24 mouse cellular contexts compared by ENCODE assay signal in genomic region chr13:105008891-105009290, GRCm38 (mm10). TPM values are rescaled to one million over a fixed set of nuclear protein-coding genes. Genes with fewer than 3 reads are reported as not detected.
A peak's percentile ranks its signal among the peaks of the same experiment; 100 is the strongest.
DNase-seq lines count a peak whose midpoint lies in the region; ATAC-seq lines count a peak whose summit lies in the region.
"Had no signal": no experiment of that assay in that cellular context is flagged by ENCODE, and none has a peak within 500 bp of the region (broad histone marks: within the 10 kb centered on the region; RNA-seq: fewer than 3 reads in every experiment).

No protein-coding gene starts in this region.

- ATAC-seq in frontal cortex, adult (ENCODE audit: low TSS enrichment) = peak; percentile 78
- no peak for ATAC-seq in midbrain, embryonic 11.5 days (ENCODE audit: low FRiP score)
- ATAC-seq in megakaryocyte-erythroid progenitor cell, adult 5-6 weeks (replicated peaks; ENCODE audit: low FRiP score, low TSS enrichment, poor library complexity, severe bottlenecking) = no peak
- ATAC-seq: activated CD4-positive, CD25-positive, alpha-beta regulatory T cell, adult 4 months; CD4-positive, CD25-positive, alpha-beta regulatory T cell, adult 4 months; Patski had no signal

- H3K27me3 ChIP-seq in midbrain, embryonic 11.5 days (ENCODE audit: control insufficient read depth, insufficient read depth, low read length) = no peaks in the 10 kb centered on the region
- no peaks in the 10 kb centered on the region for H3K27me3 ChIP-seq in midbrain, embryonic 10.5 days (ENCODE audit: low read depth, poor library complexity, severe bottlenecking)
- H3K27me3 ChIP-seq: CH12.LX had no signal

- H3K4me2 ChIP-seq in midbrain, embryonic 11.5 days = no peak overlapping the region

- H3K9me3 ChIP-seq in midbrain, embryonic 11.5 days (ENCODE audit: control insufficient read depth, low read length) = no peaks in the 10 kb centered on the region
- no peaks in the 10 kb centered on the region for H3K9me3 ChIP-seq in midbrain, embryonic 10.5 days (replicated peaks)
- H3K9me3 ChIP-seq: G1E had no signal

- no peak overlapping the region for H3K4me3 ChIP-seq in midbrain, embryonic 11.5 days (ENCODE audit: low read depth, low read length)
- no peak overlapping the region for H3K4me3 ChIP-seq in midbrain, embryonic 10.5 days

- H3K36me3 ChIP-seq in midbrain, embryonic 11.5 days (ENCODE audit: control insufficient read depth, insufficient read depth, low read length) = no peaks in the 10 kb centered on the region
- no peaks in the 10 kb centered on the region for H3K36me3 ChIP-seq in midbrain, embryonic 10.5 days
- H3K36me3 ChIP-seq: G1E had no signal

- no peak overlapping the region for H3K9ac ChIP-seq in midbrain, embryonic 11.5 days (ENCODE audit: low read length)

- H3K27ac ChIP-seq in midbrain, embryonic 11.5 days (ENCODE audit: low read depth, low read length) = no peak overlapping the region
- no peak overlapping the region for H3K27ac ChIP-seq in midbrain, embryonic 10.5 days (replicated peaks)

- WGBS in midbrain, embryonic 11.5 days = 94% methylated on average over 2 of the region's 2 CpGs
- WGBS in midbrain, embryonic 10.5 days = 95% methylated on average over 2 of the region's 2 CpGs

- H3K4me1 ChIP-seq in midbrain, embryonic 11.5 days (ENCODE audit: control insufficient read depth, insufficient read depth, low read length) = no peaks in the 10 kb centered on the region
- no peaks in the 10 kb centered on the region for H3K4me1 ChIP-seq in midbrain, embryonic 10.5 days

- no peak for DNase-seq in frontal cortex, postnatal 10 days (ENCODE audit: low spot score in 2 of 2)
- DNase-seq in midbrain, embryonic 11.5 days (ENCODE audit: low spot score, missing footprints) = peak; percentile 68
- no peak for DNase-seq in midbrain, embryonic 10.5 days (ENCODE audit: low spot score)
- DNase-seq in brain, adult 2 months (ENCODE audit: low read depth, low spot score) = peak; percentile 62
- DNase-seq: adrenal gland, adult 2 months; adrenal gland, adult 8-10 months; adrenal gland, postnatal 10 days; adrenal gland, postnatal 14 days; adrenal gland, postnatal 25 days; adrenal gland, postnatal 36 days; B cell, adult 2 months; cerebellum, adult 11 months; cerebellum, adult 11-12 months; cerebellum, adult 18-20 months; cerebellum, adult 2 months had no signal

RNA-seq across cellular contexts. Expression of gene Rgs7bp, which starts 45.8 kb away (rescaled TPM):
- polyA plus RNA-seq in midbrain, embryonic 11.5 days (2014; fragmentation: Nextera tagmentation; extraction: Ambion mirVana) = 0.82 and 1.0 TPM in 2 replicates
- 0.57 and 0.92 TPM in 2 replicates for polyA plus RNA-seq in midbrain, embryonic 10.5 days (2016; fragmentation: Nextera tagmentation; extraction: Ambion mirVana)
- not detected in 2 replicates for total RNA-seq in megakaryocyte-erythroid progenitor cell, adult 5-6 weeks (2014; fragmentation: Nextera tagmentation)
- total RNA-seq in megakaryocyte-erythroid progenitor cell, adult 5-6 weeks (2017) = 0.04 TPM in 1 of 2 replicates, not detected in the other
- total RNA-seq: CH12.LX, MEL had no signal
- polyA plus RNA-seq: activated CD4-positive, CD25-positive, alpha-beta regulatory T cell, adult 4 months; C2C12; CD4-positive, CD25-positive, alpha-beta regulatory T cell, adult 4 months; G1E; Patski had no signal

Comparison
In these comparisons a context has a peak if more than half of its experiments do, and no peak if none do; other contexts are left out.
1. DNase-seq: peak in midbrain, embryonic 11.5 days (single experiment) and brain, adult 2 months (single experiment); none in frontal cortex, postnatal 10 days (0 of 2) and midbrain, embryonic 10.5 days (single experiment).